Mouse (Mus musculus) naive thymus-derived CD4-positive, alpha-beta T cell, adult 2 months (primary cell): Measurements from ENCODE around the gene 4930595D18Rik.

Experiments
- DNase-seq: peaks from one replicate; pipeline ENCODE4 v3.0.0-alpha.2; 2011; ENCODE audit warnings: low read depth

Gene 4930595D18Rik

DNA sequence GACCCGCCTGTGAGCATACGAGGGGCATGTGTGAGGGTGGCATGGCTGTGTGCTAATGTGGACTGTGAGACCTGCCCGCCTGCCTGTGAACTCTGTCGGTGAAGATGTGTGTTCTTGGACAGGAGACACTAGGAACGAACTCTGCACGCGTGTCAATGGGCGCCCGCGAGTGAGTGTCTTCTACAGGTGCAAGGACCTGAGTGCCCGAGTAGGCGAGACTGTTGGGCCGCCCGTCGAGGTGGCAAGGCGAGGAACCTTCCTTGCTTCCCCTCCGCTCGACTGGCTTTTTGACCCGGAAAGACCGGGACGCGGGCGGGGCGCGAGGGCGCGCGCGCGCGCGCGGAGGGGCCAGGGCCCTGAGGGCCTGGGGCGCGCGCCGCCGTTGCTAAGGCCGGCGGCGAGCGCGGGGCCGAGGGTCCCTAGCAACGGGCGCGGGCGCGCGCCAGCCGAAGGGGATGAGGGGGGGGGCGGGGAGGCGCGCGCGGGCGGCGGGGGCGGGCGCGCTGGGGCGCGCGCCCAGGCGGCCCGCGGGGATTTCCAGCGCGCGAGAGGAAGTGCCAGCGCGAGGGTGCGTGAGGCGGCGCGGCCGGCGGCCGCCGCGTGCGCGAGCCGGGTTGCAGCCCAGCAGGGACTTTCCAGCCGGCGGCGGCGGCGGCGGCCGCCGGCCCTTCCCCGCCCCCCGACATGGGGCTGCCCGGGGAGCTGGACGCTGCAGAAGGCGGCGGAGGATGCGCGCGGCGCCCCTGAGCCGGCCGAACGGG lies 18.3 kb downstream of the 4930595D18Rik start, which contains the start of gene Traf3:
Gene Traf3, plus strand, starts transcription at position 540 of the 761 bp plus-strand sequence.
- peak; percentile 84 for DNase-seq

- DNase-seq = peak; percentile 62
These were observed 19.0 kb downstream of the 4930595D18Rik start for GRCm38 (mm10) chr12:111165146-111165812.

DNA sequence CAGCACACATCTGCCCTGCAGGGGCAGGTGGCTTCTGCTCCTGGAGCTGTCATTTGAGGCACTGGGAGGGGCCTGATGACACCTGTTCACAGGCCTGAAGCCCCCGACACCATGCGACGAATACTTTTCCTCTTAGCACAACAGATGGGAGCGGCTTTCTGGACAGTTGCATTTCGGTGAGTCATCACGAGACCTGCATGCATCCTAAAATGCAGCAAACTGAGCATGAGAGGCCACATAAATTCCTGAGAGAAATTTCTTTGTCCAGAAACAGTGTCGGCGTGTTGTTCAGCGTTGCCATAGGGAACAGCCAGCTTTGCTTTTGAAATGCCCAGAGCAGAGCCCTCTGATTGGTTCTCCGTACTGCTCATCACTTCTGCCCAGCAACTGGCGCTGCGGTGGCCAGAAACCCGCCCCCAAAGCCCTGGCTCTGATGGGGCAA lies 20.0 kb downstream of the 4930595D18Rik start:
- peak; percentile 84 for DNase-seq

- DNase-seq = peak; percentile 41
These were observed 21.8 kb downstream of the 4930595D18Rik start for GRCm38 (mm10) chr12:111162312-111163061.

DNA sequence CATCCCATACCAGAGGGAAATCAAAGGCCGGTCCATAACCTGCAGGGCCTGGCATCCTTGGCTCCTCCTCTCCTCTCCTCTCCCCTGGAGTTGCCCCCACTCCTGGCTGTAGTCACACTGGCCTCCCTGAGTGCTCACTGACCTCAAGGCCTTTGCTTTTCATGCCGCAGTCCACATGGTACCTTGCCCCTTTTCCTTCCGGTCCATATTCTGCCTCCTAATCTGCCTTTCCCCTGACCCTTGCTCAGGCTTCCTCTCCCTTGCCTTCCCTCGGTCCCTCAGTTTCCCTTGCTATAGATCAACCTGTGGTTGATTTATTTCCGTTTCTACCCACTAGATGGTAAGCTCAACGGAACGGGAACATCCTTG lies 22.4 kb downstream of the 4930595D18Rik start:
- no peak for DNase-seq

- no peak for DNase-seq
These were observed 23.4 kb downstream of the 4930595D18Rik start for GRCm38 (mm10) chr12:111160871-111161270.

GRCm38 (mm10) chr12:111159659-111160428 lies 24.4 kb downstream of the 4930595D18Rik start:
- DNase-seq = peak; percentile 89

DNA sequence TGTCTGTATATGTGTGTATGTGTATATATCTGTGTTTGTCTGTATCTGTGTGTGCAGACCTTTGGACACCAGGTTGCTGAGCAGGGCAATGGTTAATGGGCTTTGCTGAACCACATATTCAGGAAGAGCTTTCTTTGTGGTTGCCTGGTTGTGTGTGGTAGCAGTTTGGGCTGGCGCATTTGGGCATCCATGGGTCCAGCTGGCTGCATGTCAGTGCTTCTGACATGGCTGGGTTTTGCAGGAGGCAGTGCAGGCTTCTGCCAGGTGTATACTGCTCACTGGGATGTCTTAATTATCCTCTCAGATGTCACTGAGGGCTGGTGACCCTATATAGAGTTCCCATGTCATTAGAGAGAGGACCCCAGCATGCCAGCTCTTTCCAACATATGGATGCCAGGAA lies 28.5 kb downstream of the 4930595D18Rik start:
- no peak for DNase-seq

DNA sequence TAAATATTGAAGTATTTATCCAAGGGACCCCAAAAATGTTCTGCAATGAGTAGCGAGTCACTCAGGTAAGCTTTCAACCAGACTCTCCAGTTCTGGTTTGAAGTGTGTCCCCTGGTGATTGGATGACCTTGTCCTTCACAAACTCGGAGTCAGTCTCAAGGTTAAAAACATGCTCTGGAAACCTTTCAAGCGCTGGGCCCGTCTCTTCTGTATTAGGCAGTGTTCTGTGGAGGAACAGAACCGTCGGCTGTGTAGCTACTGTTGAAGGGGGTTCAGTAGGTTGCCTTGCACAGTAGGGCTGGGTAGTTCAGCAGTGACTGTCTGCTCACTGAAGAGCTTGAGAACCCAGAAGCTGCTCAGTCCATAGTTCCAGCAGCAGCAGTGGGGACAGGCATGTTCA lies 29.6 kb downstream of the 4930595D18Rik start:
- DNase-seq = no peak

GRCm38 (mm10) chr12:111153946-111154345 lies 30.3 kb downstream of the 4930595D18Rik start:
- DNase-seq = no peak

DNA sequence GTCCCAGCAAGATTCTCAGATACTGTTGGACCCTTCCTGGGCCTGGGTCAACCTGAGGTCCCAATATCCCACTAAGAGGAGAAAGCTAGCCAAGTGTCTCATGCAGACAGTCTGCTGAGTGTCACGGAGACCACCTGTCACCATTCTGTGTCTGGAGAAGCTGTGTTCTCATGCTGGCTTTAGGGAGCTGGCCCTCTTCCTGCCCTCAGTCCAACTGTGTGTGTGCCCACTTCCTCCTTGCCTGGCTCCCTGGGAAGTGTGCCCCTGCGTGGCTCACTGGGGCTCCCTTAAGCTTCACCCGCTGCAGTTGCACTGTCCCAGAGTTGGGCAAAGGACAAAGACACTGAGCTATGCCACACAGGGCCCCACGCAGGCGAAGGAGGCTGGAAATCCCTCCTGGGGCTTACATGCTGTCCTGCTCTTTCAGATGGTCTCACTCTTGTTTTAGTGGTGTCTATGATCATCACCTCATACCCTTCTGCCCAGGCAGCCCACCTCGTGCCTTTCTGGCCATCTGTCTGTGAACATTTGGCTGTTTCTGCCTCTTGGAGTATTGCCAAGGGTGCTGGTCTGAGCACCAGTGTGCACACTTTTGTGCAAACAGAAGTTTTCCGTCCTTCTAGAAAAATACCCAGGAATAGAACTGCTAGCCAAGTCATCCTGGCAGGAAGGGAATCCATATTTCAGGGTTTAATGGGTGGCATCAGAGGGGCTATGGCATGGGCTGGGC lies 31.1 kb downstream of the 4930595D18Rik start:
- DNase-seq = no peak

GRCm38 (mm10) chr12:111152579-111152978 lies 31.7 kb downstream of the 4930595D18Rik start:
- no peak for DNase-seq

- DNase-seq = no peak
These were observed 32.7 kb downstream of the 4930595D18Rik start for GRCm38 (mm10) chr12:111151422-111152156.

GRCm38 (mm10) chr12:111150236-111150596 lies 34.1 kb downstream of the 4930595D18Rik start:
- peak; percentile 73 for DNase-seq

DNA sequence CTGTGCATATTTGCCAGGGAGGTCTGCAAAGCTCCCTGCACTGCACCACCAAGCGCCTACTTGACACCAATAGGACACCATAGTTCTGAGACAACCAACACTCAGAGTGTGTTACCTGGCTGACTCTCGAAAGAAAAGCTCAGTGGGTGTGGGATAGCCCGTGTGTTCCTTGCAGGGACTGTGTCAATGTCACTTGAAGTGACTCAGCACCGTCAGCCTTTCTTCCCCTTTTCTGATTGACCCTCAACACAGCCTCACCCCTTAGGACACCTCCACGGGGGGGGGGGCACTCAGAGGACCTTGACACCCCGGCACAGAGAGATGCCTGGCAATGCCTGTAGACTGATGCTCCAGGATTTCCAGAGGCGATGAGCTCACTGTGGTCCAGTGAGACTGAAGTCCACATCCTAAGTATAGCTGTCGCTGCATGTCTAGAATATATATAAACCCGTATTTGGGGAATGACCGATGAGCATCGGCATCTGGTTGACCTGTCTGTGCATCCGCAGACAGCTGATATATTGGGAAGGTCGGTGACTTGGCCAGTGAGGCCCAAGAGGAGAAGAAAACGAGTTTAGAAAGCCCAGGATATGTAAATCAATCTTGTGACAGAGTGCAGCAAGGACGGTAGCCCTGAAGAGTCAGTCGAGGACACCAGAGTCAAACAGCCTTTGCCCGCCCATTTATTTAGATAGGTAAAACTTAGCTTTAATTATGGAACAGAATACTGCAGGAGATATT lies 34.6 kb downstream of the 4930595D18Rik start:
- no peak for DNase-seq

DNA sequence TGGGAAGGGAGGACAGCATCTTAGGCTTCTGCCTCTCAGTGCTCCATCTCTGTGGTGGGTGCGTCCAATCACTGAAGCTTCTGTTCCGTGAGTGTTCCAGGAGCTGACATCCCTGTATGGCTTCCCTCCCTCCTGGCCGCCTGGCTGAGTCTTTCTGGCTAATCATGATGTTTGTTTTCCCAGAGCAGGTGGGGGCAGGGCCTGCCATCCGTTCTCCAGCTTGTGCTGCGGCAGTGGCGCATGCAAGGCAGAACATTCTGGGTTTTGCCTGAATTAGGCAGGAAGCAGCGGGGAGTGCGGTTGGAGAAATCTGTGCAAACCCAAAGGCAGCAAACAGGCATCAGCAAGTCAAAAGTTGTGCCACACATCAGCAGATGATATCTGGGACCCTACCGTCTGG lies 39.0 kb downstream of the 4930595D18Rik start:
- DNase-seq = no peak

- DNase-seq = no peak
These were observed 39.7 kb downstream of the 4930595D18Rik start for GRCm38 (mm10) chr12:111144598-111144997.

- no peak for DNase-seq
These were observed 40.7 kb downstream of the 4930595D18Rik start for GRCm38 (mm10) chr12:111143509-111144063.

DNA sequence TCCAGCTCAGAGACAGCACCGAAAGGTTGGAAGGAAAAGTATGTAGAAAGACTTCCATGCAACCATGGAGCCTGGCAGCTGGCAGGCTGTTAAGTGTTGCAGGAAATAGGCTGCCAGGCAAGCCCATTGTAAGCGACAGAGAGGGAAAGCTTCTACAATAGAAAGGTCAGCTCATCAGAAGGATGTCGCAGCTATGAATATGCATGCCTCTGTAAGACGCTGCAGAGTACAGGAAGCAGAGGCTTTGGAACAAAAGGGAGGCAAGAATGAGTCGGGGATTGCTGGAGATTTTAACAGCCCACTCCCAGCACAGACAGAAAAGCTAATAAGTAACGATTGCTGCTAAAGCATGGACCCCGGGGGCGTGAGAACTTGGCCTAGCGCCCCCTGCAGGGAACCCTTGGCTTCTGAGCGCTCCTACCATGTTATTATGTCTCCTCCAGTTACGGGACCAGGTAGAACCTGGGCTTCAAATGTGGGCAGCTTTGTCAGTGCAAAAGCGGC lies 41.2 kb downstream of the 4930595D18Rik start:
- DNase-seq = peak; percentile 55
